Mouse (Mus musculus) heart, embryonic 13.5 days (tissue): ENCODE measurements around the gene Lrch2. TPM values are rescaled to one million over a fixed set of nuclear protein-coding genes. Genes with fewer than 3 reads are reported as not detected.

Source experiments
- ATAC-seq: fragments of 200-750 bp; cut with Nextera tagmentation; 2 replicates; pipeline ENCODE4 v1.8.0; 2017; ENCODE audit warnings: moderate TSS enrichment; ENCODE audit not compliant: insufficient number of reproducible peaks, low FRiP score, low TSS enrichment; ENCODE audit errors: extremely low read depth
- H3K27ac ChIP-seq: fragments of 300-500 bp; sonication (generic); replicated peaks from 2 replicates; pipeline ENCODE4 v1.5.1; 2015; ENCODE audit warnings: moderate library complexity, mild to moderate bottlenecking, inconsistent platforms
- H3K27me3 ChIP-seq: fragments of 300-500 bp; sonication (generic); replicated peaks from 2 replicates; pipeline ENCODE4 v1.6.1; 2015; ENCODE audit warnings: mild to moderate bottlenecking, inconsistent platforms
- H3K36me3 ChIP-seq: fragments of 300-500 bp; sonication (generic); 2 replicates; pipeline ENCODE4 v1.6.1; 2015; ENCODE audit warnings: mild to moderate bottlenecking, inconsistent platforms
- H3K4me1 ChIP-seq: fragments of 300-500 bp; sonication (generic); 2 replicates; pipeline ENCODE4 v1.6.1; 2015; ENCODE audit warnings: inconsistent platforms
- H3K4me2 ChIP-seq: fragments of 300-500 bp; sonication (generic); 2 replicates; pipeline ENCODE4 v1.6.1; 2015; ENCODE audit warnings: inconsistent platforms, mild to moderate bottlenecking, moderate library complexity
- H3K4me3 ChIP-seq: fragments of 300-500 bp; sonication (generic); 2 replicates; pipeline ENCODE4 v1.5.1; 2015; ENCODE audit warnings: moderate library complexity, mild to moderate bottlenecking, inconsistent platforms
- H3K9ac ChIP-seq: fragments of 300-500 bp; sonication (generic); 2 replicates; pipeline ENCODE4 v1.6.1; 2015; ENCODE audit warnings: inconsistent platforms, mild to moderate bottlenecking, moderate library complexity
- H3K9me3 ChIP-seq: fragments of 300-500 bp; sonication (generic); 2 replicates; pipeline ENCODE4 v1.6.1; 2016; ENCODE audit warnings: inconsistent platforms
- WGBS: fragments of 180-500 bp; shearing (Covaris S2); methylation state at CpG from one replicate; pipeline ENCODE4 v1.1.7; 2015; ENCODE audit warnings: mixed read lengths; 5-methylcytosine and 5-hydroxymethylcytosine counted together
- polyA plus RNA-seq: library from polyadenylated mRNA; unstranded; fragments of >200 nt; fragmentation: Nextera tagmentation; extraction: Ambion mirVana; gene quantifications from 2 replicates; pipeline ENCODE4 v1.2.1, GENCODE M21; 2015

Lrch2 gene
- polyA plus RNA-seq, 1 experiment from 2014 or later = 2.2 TPM

DNA sequence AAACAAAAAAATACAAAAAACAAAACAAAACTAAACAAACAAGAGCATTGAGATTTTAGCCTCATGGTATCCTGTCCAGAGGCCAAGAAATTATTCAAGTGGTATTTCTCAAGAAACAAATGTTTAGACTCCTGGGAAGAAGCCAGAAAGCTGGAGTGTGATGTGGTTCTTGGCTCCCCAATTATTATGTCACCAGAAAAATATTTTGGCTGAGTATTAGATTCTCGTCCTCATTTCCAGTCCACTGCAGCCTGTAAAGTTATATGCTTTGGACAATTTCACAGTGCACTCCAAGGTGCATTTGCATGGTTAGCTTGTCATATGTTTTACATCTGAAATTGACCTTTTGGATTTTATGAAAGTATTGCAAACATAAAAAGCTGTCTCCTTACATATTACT is 124.1 kb downstream of the Lrch2 start:
- Histone ChIP-seq H3K4me3 (no peak overlapping the region), H3K27me3 (no peaks in the 10 kb centered on the region), H3K9ac (no peak overlapping the region), H3K4me2 (no peak overlapping the region), H3K4me1 (no peaks in the 10 kb centered on the region), H3K9me3 (no peaks in the 10 kb centered on the region), H3K27ac (no peak overlapping the region), H3K36me3 (no peaks in the 10 kb centered on the region)
- ATAC-seq = no peak
- WGBS = 42% methylated on average over 1 of the region's 1 CpGs

DNA sequence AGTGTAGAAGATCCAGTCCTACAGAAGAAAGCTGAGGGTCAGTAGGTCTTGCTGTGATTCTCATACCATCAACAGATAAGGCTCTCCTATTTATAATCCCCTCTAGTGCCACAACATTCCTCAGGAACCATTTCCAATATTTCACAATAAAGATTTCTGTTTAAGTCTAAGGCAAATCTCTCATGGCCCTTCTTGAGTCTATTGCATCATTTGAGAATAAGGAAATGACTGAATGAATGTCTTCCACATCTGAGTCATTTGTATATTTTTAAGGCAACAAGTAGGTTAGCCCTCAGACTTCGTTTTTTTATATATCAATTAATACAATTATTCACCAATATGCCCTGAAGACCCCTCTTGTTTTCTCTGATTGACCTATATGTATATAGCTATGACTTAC is 124.8 kb downstream of the Lrch2 start, which contains the start of gene Il13ra2:
Il13ra2 (minus strand) TSS at position 64 of the 400 bp plus-strand sequence.
- Histone ChIP-seq H3K4me1 (no peaks in the 10 kb centered on the region), H3K4me2 (no peak within 1 kb of the TSS), H3K4me3 (no peak within 1 kb of the TSS), H3K9me3 (no peaks in the 10 kb centered on the region), H3K36me3 (no peaks in the 10 kb centered on the region), H3K27me3 (no peaks in the 10 kb centered on the region), H3K9ac (no peak within 1 kb of the TSS), H3K27ac (no peak within 1 kb of the TSS)
- no peak for ATAC-seq
- 42% methylated on average over 1 of the region's 1 CpGs for WGBS

Other genes starting within 250 kb of the Lrch2 start
- gene Il13ra2, start 124.9 kb downstream of the Lrch2 start, polyA plus RNA-seq = 0.15 TPM in 1 of 2 replicates, not detected in the other
- gene Vmn1r239-ps, start 100.4 kb downstream of the Lrch2 start, polyA plus RNA-seq = not detected in 2 replicates
- gene Gm15128, start 211.9 kb upstream of the Lrch2 start, polyA plus RNA-seq = not detected in 2 replicates